ENCODE assay signal across 8 mouse cellular contexts in the genomic region with DNA sequence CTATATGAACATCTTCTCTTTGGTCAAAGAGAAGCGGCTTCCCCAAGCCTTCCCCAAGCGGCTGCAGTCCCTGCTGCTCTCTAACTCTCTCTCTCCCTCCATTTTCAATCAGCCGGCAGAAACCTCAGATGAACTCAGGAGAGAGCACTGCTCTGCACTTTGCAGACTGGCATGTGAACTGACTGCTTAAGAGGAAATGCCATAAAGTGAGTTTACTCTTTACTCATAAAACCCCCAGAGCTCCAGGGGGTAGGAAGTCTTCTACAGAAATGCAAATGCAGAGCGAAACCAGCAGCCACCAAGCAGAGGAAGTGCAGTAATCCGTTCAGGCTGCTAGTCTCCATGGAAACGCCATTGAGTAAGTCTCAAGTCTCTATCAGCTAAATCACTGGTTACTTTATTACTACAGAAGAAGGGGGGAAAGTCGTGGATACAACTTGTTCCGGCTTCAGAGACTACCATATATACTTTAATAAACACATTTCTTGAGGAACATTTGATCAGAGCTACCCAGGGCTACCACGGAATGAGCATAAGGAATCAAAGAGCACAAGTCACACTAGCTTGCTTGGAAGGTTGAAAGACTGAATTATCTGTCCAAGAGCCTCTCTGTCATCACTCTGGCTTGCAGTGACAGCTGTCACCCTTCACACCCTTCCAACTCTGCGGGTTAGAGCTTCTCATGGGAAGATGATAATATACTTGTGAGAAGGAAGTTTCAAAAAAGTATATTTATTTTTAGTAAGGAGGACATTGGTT. TPM values are rescaled to one million over a fixed set of nuclear protein-coding genes. Genes with fewer than 3 reads are reported as not detected.
DNase-seq lines count a peak whose midpoint lies in the region; ATAC-seq and TF ChIP-seq lines count a peak whose summit lies in the region.

No protein-coding gene starts in this region.

- peak; percentile 34 for DNase-seq in gastrocnemius, adult 18-20 months (ENCODE audit: low spot score)
- DNase-seq in gastrocnemius, postnatal 4 days (ENCODE audit: low spot score in 2 of 2): no peak
- DNase-seq in embryo, embryonic 11.5 days (ENCODE audit: low read depth, low spot score): peak; percentile 27
- DNase-seq in heart, postnatal 0 days (ENCODE audit: low spot score): peak; percentile 14
- peak; percentile 61 for DNase-seq in kidney, postnatal 14 days
- peak; percentile 57 to 58 for DNase-seq in lung, adult 18-20 months
- peak; percentile 51 to 55 for DNase-seq in thymus, postnatal 10 days (ENCODE audit: low spot score in 2 of 2)

- H3K27ac ChIP-seq in heart, postnatal 0 days (ENCODE audit: low read depth): peak overlapping the region; percentile 43; the same call in 1 of the 2 replicates
- peak overlapping the region; percentile 65 for H3K27ac ChIP-seq in neural tube, embryonic 13.5 days (replicated peaks)

- no peaks in the 10 kb centered on the region for H3K9me3 ChIP-seq in heart, postnatal 0 days (replicated peaks; ENCODE audit: control insufficient read depth, low read length)
- no peaks in the 10 kb centered on the region for H3K9me3 ChIP-seq in neural tube, embryonic 13.5 days

- no peak for TF ChIP-seq EP300 in heart, postnatal 0 days (IDR thresholded peaks at IDR 0.05; ENCODE audit: low read depth)

- no peaks in the 10 kb centered on the region for H3K27me3 ChIP-seq in heart, postnatal 0 days (ENCODE audit: control insufficient read depth, insufficient read depth, low read length)
- peaks cover 39% of the 10 kb centered on the region for H3K27me3 ChIP-seq in neural tube, embryonic 13.5 days

- H3K9ac ChIP-seq in heart, postnatal 0 days (replicated peaks; ENCODE audit: low read depth, low read length): no peak overlapping the region
- 0 out of 2 replicates have a peak overlapping the region, but pooled peaks have one; percentile 8 for H3K9ac ChIP-seq in neural tube, embryonic 13.5 days

- no peak for ATAC-seq in heart, postnatal 0 days (ENCODE audit: insufficient read depth, low read depth)
- ATAC-seq in neural tube, embryonic 13.5 days (ENCODE audit: low read depth): peak; percentile 91

- TF ChIP-seq CTCF in heart, postnatal 0 days (IDR thresholded peaks at IDR 0.05; ENCODE audit: low read depth): no peak

- H3K4me1 ChIP-seq in heart, postnatal 0 days (ENCODE audit: control insufficient read depth, insufficient read depth): peaks cover 13% of the 10 kb centered on the region
- H3K4me1 ChIP-seq in neural tube, embryonic 13.5 days (replicated peaks): peaks cover 19% of the 10 kb centered on the region

- 15% methylated on average over 10 of the region's 10 CpGs for WGBS in heart, postnatal 0 days
- WGBS in neural tube, embryonic 13.5 days: 2% methylated on average over 10 of the region's 10 CpGs

- H3K4me2 ChIP-seq in heart, postnatal 0 days (ENCODE audit: low read depth, low read length): peak overlapping the region; percentile 21; the same call in 1 of the 2 replicates
- H3K4me2 ChIP-seq in neural tube, embryonic 13.5 days: peak overlapping the region; percentile 36

- peaks cover 7% of the 10 kb centered on the region; the same call in 1 of the 2 replicates for H3K36me3 ChIP-seq in heart, postnatal 0 days (replicated peaks; ENCODE audit: control insufficient read depth, insufficient read depth, low read length)
- H3K36me3 ChIP-seq in neural tube, embryonic 13.5 days: peaks cover 5% of the 10 kb centered on the region; the same call in 1 of the 2 replicates

- H3K4me3 ChIP-seq in heart, postnatal 0 days (ENCODE audit: low read depth, low read length): no peak overlapping the region; the same call in 1 of the 2 replicates
- H3K4me3 ChIP-seq in neural tube, embryonic 13.5 days: 0 out of 2 replicates have a peak overlapping the region, but pooled peaks have one; percentile 4

RNA-seq across cellular contexts. Expression of gene Stk17b, which starts 38.8 kb away (rescaled TPM):
- 1 to 10 TPM; 4.8 to 4.9 TPM for total RNA-seq in gastrocnemius, adult 18-20 months (2021)
- total RNA-seq in gastrocnemius, postnatal 4 days (2021): 10 to 100 TPM; 16.8 to 18.5 TPM
- total RNA-seq in heart, postnatal 0 days (2014; rRNA removed; ENCODE audit: low replicate concordance): 21.4 and 33.6 TPM in 2 replicates
- 9.7 and 10.2 TPM in 2 replicates for polyA plus RNA-seq in heart, postnatal 0 days (2015; fragmentation: Nextera tagmentation; extraction: Ambion mirVana)
- polyA plus RNA-seq in neural tube, embryonic 13.5 days (2015; fragmentation: Nextera tagmentation; extraction: Ambion mirVana): 7.4 and 8.0 TPM in 2 replicates

Comparison
In these comparisons a context has a peak if more than half of its experiments do, and no peak if none do; other contexts are left out.
1. DNase-seq: peak in gastrocnemius, adult 18-20 months (single experiment), embryo, embryonic 11.5 days (single experiment), heart, postnatal 0 days (single experiment), kidney, postnatal 14 days (single experiment), lung, adult 18-20 months (2 of 2) and thymus, postnatal 10 days (2 of 2); none in gastrocnemius, postnatal 4 days (0 of 2).